Mouse (Mus musculus) CD4-positive, CD25-positive, alpha-beta regulatory T cell (primary cell): ENCODE measurements around the gene Col6a3. TPM values are rescaled to one million over a fixed set of nuclear protein-coding genes. Genes with fewer than 3 reads are reported as not detected.

Source experiments
- polyA plus RNA-seq: library from polyadenylated mRNA; unstranded; fragments of 100-300 nt; shearing (Covaris generic); gene quantifications from one replicate; pipeline ENCODE4 v1.2.1, GENCODE M21; 2017

The Col6a3 gene
- 0.23 TPM for polyA plus RNA-seq

DNA sequence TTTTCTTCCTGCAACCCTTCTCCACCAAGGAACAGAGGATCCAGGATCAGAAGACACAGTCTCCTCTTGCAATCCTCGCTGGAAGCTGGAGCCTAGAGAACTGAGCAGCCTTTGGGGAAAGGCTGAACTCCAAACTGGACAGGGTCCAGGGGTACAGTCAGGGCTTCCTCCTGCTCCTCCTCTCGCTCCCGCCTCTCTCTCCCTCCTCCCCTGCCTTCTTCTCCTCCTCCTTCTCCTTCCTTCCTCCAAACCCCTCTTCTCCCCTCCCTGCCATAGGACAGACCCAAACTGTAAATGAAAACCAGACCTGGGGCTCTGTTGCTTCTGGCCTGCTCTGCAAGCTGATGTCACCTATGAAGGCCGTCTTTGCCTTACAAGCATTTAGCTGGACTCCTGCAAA is at the start of gene Col6a3:
Gene Col6a3 (minus strand): TSS at position 136 of the 400 bp plus-strand sequence.

Other genes with a start within 250 kb of the Col6a3 start
- gene Cops8, start 241.0 kb downstream of the Col6a3 start, polyA plus RNA-seq: 126 TPM
- 0.12 TPM for gene Mlph, start 71.1 kb upstream of the Col6a3 start, polyA plus RNA-seq
- gene Prlh, start 109.1 kb upstream of the Col6a3 start, polyA plus RNA-seq: not detected
- gene Rab17, start 125.7 kb upstream of the Col6a3 start, polyA plus RNA-seq: not detected
- 215 TPM for gene Lrrfip1, start 154.8 kb upstream of the Col6a3 start, polyA plus RNA-seq